Mouse (Mus musculus): ENCODE data around the gene Ntf3. TPM values are rescaled to one million over a fixed set of nuclear protein-coding genes. Genes with fewer than 3 reads are reported as not detected.

Ntf3 gene
- polyA plus RNA-seq, 1 experiment from 2014 or later: 1.4 TPM

GRCm38 (mm10) chr6:126163181-126163621 lies 3.5 kb downstream of the Ntf3 start:
- DNase-seq (peak; percentile 66), ATAC-seq (ENCODE audit: low FRiP score, low TSS enrichment) (0 out of 2 replicates have a peak, but pooled peaks have one; percentile 18)
- H3K27me3 ChIP-seq (ENCODE audit: control insufficient read depth, insufficient read depth, low read length): peaks cover 65% of the 10 kb centered on the region
- peaks cover 39% of the 10 kb centered on the region for H3K4me1 ChIP-seq (ENCODE audit: control insufficient read depth, insufficient read depth, low read length)
- H3K4me2 ChIP-seq (ENCODE audit: low read length): peak overlapping the region; percentile 64
- peak overlapping the region; percentile 30 for H3K4me3 ChIP-seq (replicated peaks; ENCODE audit: low read depth, low read length)
- H3K9ac ChIP-seq (replicated peaks; ENCODE audit: low read length): peak overlapping the region; percentile 31; the same call in 1 of the 2 replicates
- WGBS: under 1% methylated on average over 25 of the region's 25 CpGs
- no peaks in the 10 kb centered on the region for H3K9me3 ChIP-seq (ENCODE audit: control insufficient read depth, low read length)
- no peaks in the 10 kb centered on the region for H3K36me3 ChIP-seq (ENCODE audit: control insufficient read depth, insufficient read depth, low read length)
- no peak overlapping the region for H3K27ac ChIP-seq (replicated peaks; ENCODE audit: low read depth, low read length)

GRCm38 (mm10) chr6:126162351-126162758 lies 4.4 kb downstream of the Ntf3 start:
- peaks cover 39% of the 10 kb centered on the region for H3K4me1 ChIP-seq (ENCODE audit: control insufficient read depth, insufficient read depth, low read length)
- no peak overlapping the region for H3K27ac ChIP-seq (replicated peaks; ENCODE audit: low read depth, low read length)
- H3K4me3 ChIP-seq (replicated peaks; ENCODE audit: low read depth, low read length): peak overlapping the region; percentile 30; the same call in 1 of the 2 replicates
- 6% methylated on average over 10 of the region's 10 CpGs for WGBS
- H3K27me3 ChIP-seq (ENCODE audit: control insufficient read depth, insufficient read depth, low read length): peaks cover 56% of the 10 kb centered on the region
- no peaks in the 10 kb centered on the region for H3K36me3 ChIP-seq (ENCODE audit: control insufficient read depth, insufficient read depth, low read length)
- ATAC-seq (ENCODE audit: low FRiP score, low TSS enrichment) (no peak), DNase-seq (peak; percentile 20)
- H3K9me3 ChIP-seq (ENCODE audit: control insufficient read depth, low read length): no peaks in the 10 kb centered on the region
- no peak overlapping the region for H3K9ac ChIP-seq (replicated peaks; ENCODE audit: low read length)
- peak overlapping the region; percentile 64 for H3K4me2 ChIP-seq (ENCODE audit: low read length)

GRCm38 (mm10) chr6:126161571-126162340 lies 5.0 kb downstream of the Ntf3 start:
- Histone ChIP-seq H3K36me3 (ENCODE audit: control insufficient read depth, insufficient read depth, low read length) (no peaks in the 10 kb centered on the region), H3K9me3 (ENCODE audit: control insufficient read depth, low read length) (no peaks in the 10 kb centered on the region), H3K9ac (replicated peaks; ENCODE audit: low read length) (no peak overlapping the region), H3K27me3 (ENCODE audit: control insufficient read depth, insufficient read depth, low read length) (peaks cover 50% of the 10 kb centered on the region), H3K4me1 (ENCODE audit: control insufficient read depth, insufficient read depth, low read length) (peaks cover 34% of the 10 kb centered on the region), H3K4me3 (replicated peaks; ENCODE audit: low read depth, low read length) (no peak overlapping the region), H3K4me2 (ENCODE audit: low read length) (peak overlapping the region; percentile 64), H3K27ac (replicated peaks; ENCODE audit: low read depth, low read length) (no peak overlapping the region)
- ATAC-seq (ENCODE audit: low FRiP score, low TSS enrichment) (no peak), DNase-seq (peak; percentile 20)
- 51% methylated on average over 8 of the region's 8 CpGs for WGBS

- peaks cover 36% of the 10 kb centered on the region for H3K27me3 ChIP-seq (ENCODE audit: control insufficient read depth, insufficient read depth, low read length)
- peaks cover 28% of the 10 kb centered on the region for H3K4me1 ChIP-seq (ENCODE audit: control insufficient read depth, insufficient read depth, low read length)
- no peaks in the 10 kb centered on the region for H3K9me3 ChIP-seq (ENCODE audit: control insufficient read depth, low read length)
- no peaks in the 10 kb centered on the region for H3K36me3 ChIP-seq (ENCODE audit: control insufficient read depth, insufficient read depth, low read length)
- no peak overlapping the region for H3K9ac ChIP-seq (replicated peaks; ENCODE audit: low read length)
- DNase-seq: no peak
- H3K27ac ChIP-seq (replicated peaks; ENCODE audit: low read depth, low read length): no peak overlapping the region
- WGBS: 73% methylated on average over 5 of the region's 5 CpGs
- no peak overlapping the region for H3K4me3 ChIP-seq (replicated peaks; ENCODE audit: low read depth, low read length)
- ATAC-seq (ENCODE audit: low FRiP score, low TSS enrichment): no peak
- no peak overlapping the region for H3K4me2 ChIP-seq (ENCODE audit: low read length)
Measured at GRCm38 (mm10) chr6:126160067-126160411, 6.7 kb downstream of the Ntf3 start.

- Histone ChIP-seq H3K27ac (replicated peaks; ENCODE audit: low read depth, low read length) (no peak overlapping the region), H3K4me1 (ENCODE audit: control insufficient read depth, insufficient read depth, low read length) (peaks cover 23% of the 10 kb centered on the region), H3K27me3 (ENCODE audit: control insufficient read depth, insufficient read depth, low read length) (peaks cover 30% of the 10 kb centered on the region), H3K4me3 (replicated peaks; ENCODE audit: low read depth, low read length) (no peak overlapping the region), H3K4me2 (ENCODE audit: low read length) (no peak overlapping the region), H3K9ac (replicated peaks; ENCODE audit: low read length) (no peak overlapping the region), H3K36me3 (ENCODE audit: control insufficient read depth, insufficient read depth, low read length) (no peaks in the 10 kb centered on the region), H3K9me3 (ENCODE audit: control insufficient read depth, low read length) (no peaks in the 10 kb centered on the region)
- DNase-seq (no peak), ATAC-seq (ENCODE audit: low FRiP score, low TSS enrichment) (no peak)
- 87% methylated on average over 13 of the region's 13 CpGs for WGBS
Measured at GRCm38 (mm10) chr6:126159279-126160066, 7.2 kb downstream of the Ntf3 start.

GRCm38 (mm10) chr6:126155928-126156327 lies 10.8 kb downstream of the Ntf3 start:
- WGBS: 93% methylated on average over 2 of the region's 2 CpGs
- Histone ChIP-seq H3K4me2 (ENCODE audit: low read length) (no peak overlapping the region), H3K4me3 (replicated peaks; ENCODE audit: low read depth, low read length) (no peak overlapping the region), H3K9me3 (ENCODE audit: control insufficient read depth, low read length) (no peaks in the 10 kb centered on the region), H3K9ac (replicated peaks; ENCODE audit: low read length) (no peak overlapping the region), H3K27ac (replicated peaks; ENCODE audit: low read depth, low read length) (no peak overlapping the region), H3K4me1 (ENCODE audit: control insufficient read depth, insufficient read depth, low read length) (no peaks in the 10 kb centered on the region), H3K36me3 (ENCODE audit: control insufficient read depth, insufficient read depth, low read length) (no peaks in the 10 kb centered on the region), H3K27me3 (ENCODE audit: control insufficient read depth, insufficient read depth, low read length) (no peaks in the 10 kb centered on the region)
- ATAC-seq (ENCODE audit: low FRiP score, low TSS enrichment): no peak
- DNase-seq: no peak

GRCm38 (mm10) chr6:126154372-126154982 lies 12.2 kb downstream of the Ntf3 start:
- 47% methylated on average over 8 of the region's 8 CpGs for WGBS
- H3K4me3 ChIP-seq (replicated peaks; ENCODE audit: low read depth, low read length): no peak overlapping the region

GRCm38 (mm10) chr6:126153154-126153553 lies 13.6 kb downstream of the Ntf3 start:
- H3K9ac ChIP-seq (replicated peaks; ENCODE audit: low read length): no peak overlapping the region
- H3K27me3 ChIP-seq (ENCODE audit: control insufficient read depth, insufficient read depth, low read length): no peaks in the 10 kb centered on the region

More at GRCm38 (mm10) chr6:126154372-126154982, 12.2 kb downstream of the Ntf3 start:
- DNase-seq (peak; percentile 74), ATAC-seq (ENCODE audit: low FRiP score, low TSS enrichment) (no peak)
- no peaks in the 10 kb centered on the region for H3K4me1 ChIP-seq (ENCODE audit: control insufficient read depth, insufficient read depth, low read length)
- no peaks in the 10 kb centered on the region for H3K36me3 ChIP-seq (ENCODE audit: control insufficient read depth, insufficient read depth, low read length)
- H3K4me2 ChIP-seq (ENCODE audit: low read length): no peak overlapping the region
- H3K9ac ChIP-seq (replicated peaks; ENCODE audit: low read length): no peak overlapping the region
- no peak overlapping the region for H3K27ac ChIP-seq (replicated peaks; ENCODE audit: low read depth, low read length)
- no peaks in the 10 kb centered on the region for H3K27me3 ChIP-seq (ENCODE audit: control insufficient read depth, insufficient read depth, low read length)
- H3K9me3 ChIP-seq (ENCODE audit: control insufficient read depth, low read length): no peaks in the 10 kb centered on the region

More at GRCm38 (mm10) chr6:126153154-126153553, 13.6 kb downstream of the Ntf3 start:
- Histone ChIP-seq H3K4me2 (ENCODE audit: low read length) (no peak overlapping the region), H3K4me3 (replicated peaks; ENCODE audit: low read depth, low read length) (no peak overlapping the region), H3K9me3 (ENCODE audit: control insufficient read depth, low read length) (no peaks in the 10 kb centered on the region), H3K27ac (replicated peaks; ENCODE audit: low read depth, low read length) (no peak overlapping the region), H3K36me3 (ENCODE audit: control insufficient read depth, insufficient read depth, low read length) (no peaks in the 10 kb centered on the region), H3K4me1 (ENCODE audit: control insufficient read depth, insufficient read depth, low read length) (no peaks in the 10 kb centered on the region)
- 80% methylated on average over 2 of the region's 2 CpGs for WGBS
- no peak for DNase-seq
- no peak for ATAC-seq (ENCODE audit: low FRiP score, low TSS enrichment)

All from midbrain, embryonic 14.5 days (tissue).